Comparison of ENCODE assay signal across 8 mouse cellular contexts in the genomic region with DNA sequence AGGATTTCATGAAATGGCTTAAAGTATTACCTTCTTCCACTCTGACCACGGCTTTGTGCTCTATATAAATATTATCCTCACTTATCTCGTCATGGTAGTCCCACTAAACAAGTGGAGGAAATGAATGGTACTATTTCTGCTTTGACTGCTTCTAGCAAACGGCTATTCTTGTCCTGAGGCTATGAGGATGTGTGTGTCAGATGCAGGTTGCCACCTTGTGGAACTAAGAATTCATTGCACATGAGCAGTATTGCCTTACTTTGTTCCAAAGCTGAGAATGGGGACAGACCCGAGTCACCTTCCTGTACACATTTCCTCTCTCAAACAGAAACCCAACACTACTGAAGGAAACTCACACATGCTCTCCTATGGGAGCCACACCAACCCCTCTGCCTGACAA.
DNase-seq lines count a peak whose midpoint lies in the region; ATAC-seq and TF ChIP-seq lines count a peak whose summit lies in the region.
"Had no signal": no experiment of that assay in that cellular context is flagged by ENCODE, and none has a peak within 500 bp of the region (broad histone marks: within the 10 kb centered on the region; RNA-seq: fewer than 3 reads in every experiment).

No protein-coding gene starts in this region.

- H3K9me3 ChIP-seq in lung, postnatal 0 days (ENCODE audit: low read length) = no peaks in the 10 kb centered on the region

- H3K27ac ChIP-seq in left cerebral cortex, adult 2 months = no peak overlapping the region
- no peak overlapping the region for H3K27ac ChIP-seq in lung, postnatal 0 days (ENCODE audit: low read length)
- H3K27ac ChIP-seq: macrophage had no signal

- H3K4me1 ChIP-seq in lung, postnatal 0 days (ENCODE audit: insufficient read depth, low read depth, low read length) = no peaks in the 10 kb centered on the region

- H3K9ac ChIP-seq in lung, postnatal 0 days (replicated peaks; ENCODE audit: low read depth) = no peak overlapping the region

- ATAC-seq in hematopoietic stem cell, adult 5-6 weeks (replicated peaks in 1 of 2; ENCODE audit: insufficient read depth in 1 of 2, low FRiP score in 2 of 2, low TSS enrichment in 1 of 2, low read depth in 1 of 2, poor library complexity in 2 of 2, severe bottlenecking in 2 of 2) = peak; percentile 91 to 93
- ATAC-seq in lung, postnatal 0 days = peak; percentile 57; the same call in 1 of the 2 replicates

- TF ChIP-seq EP300 in lung, postnatal 0 days (IDR thresholded peaks at IDR 0.05) = no peak

- TF ChIP-seq CTCF in left cerebral cortex, adult 2 months (IDR thresholded peaks at IDR 0.05) = peak; percentile 79
- TF ChIP-seq CTCF in lung, postnatal 0 days (IDR thresholded peaks at IDR 0.05) = peak; percentile 91

- WGBS in lung, postnatal 0 days = 4% methylated on average over 4 of the region's 4 CpGs

- H3K36me3 ChIP-seq in lung, postnatal 0 days (ENCODE audit: insufficient read depth, low read length) = no peaks in the 10 kb centered on the region
- H3K36me3 ChIP-seq in splenic B cell, adult 2 months (ENCODE audit: control insufficient read depth, insufficient read depth, low read length, poor library complexity, severe bottlenecking) = no peaks in the 10 kb centered on the region

- intact Hi-C loops in left cerebral cortex, adult 2 months (cut with DNase I) = loop anchor here (2.0 to 10.0 kb wide), 3 partner anchors 150 to 1604 kb away; a partner anchor contains a TSS

- no peaks in the 10 kb centered on the region for H3K27me3 ChIP-seq in lung, postnatal 0 days (replicated peaks; ENCODE audit: insufficient read depth, low read length)
- no peaks in the 10 kb centered on the region for H3K27me3 ChIP-seq in splenic B cell, adult 2 months (ENCODE audit: control insufficient read depth, insufficient read depth, low read length, poor library complexity, severe bottlenecking)

- no peak overlapping the region for H3K4me2 ChIP-seq in lung, postnatal 0 days (replicated peaks; ENCODE audit: low read depth, low read length)

- no peak overlapping the region for H3K4me3 ChIP-seq in left cerebral cortex, adult 2 months
- H3K4me3 ChIP-seq in lung, postnatal 0 days (ENCODE audit: low read depth, low read length) = no peak overlapping the region

- DNase-seq in left cerebral cortex, adult 2 months (ENCODE audit: extremely low spot score in 1 of 2, low spot score in 2 of 2) = no peak
- DNase-seq in left cerebral cortex, adult 11 months (ENCODE audit: low spot score) = no peak
- DNase-seq in ES-CJ7 (ENCODE audit: low read depth, low spot score) = peak; percentile 55
- DNase-seq in cerebellum, adult 18-20 months = peak; percentile 30 to 43
- peak; percentile 75 for DNase-seq in lung, postnatal 0 days (ENCODE audit: low spot score)
- DNase-seq in splenic B cell, adult 2 months (ENCODE audit: low read depth, low spot score) = peak; percentile 33

Comparison
In these comparisons a context has a peak if more than half of its experiments do, and no peak if none do; other contexts are left out.
1. DNase-seq: peak in ES-CJ7 (single experiment), cerebellum, adult 18-20 months (2 of 2), lung, postnatal 0 days (single experiment) and splenic B cell, adult 2 months (single experiment); none in left cerebral cortex, adult 2 months (0 of 2) and left cerebral cortex, adult 11 months (single experiment).